Mouse (Mus musculus) heart, embryonic 14.5 days (tissue): ENCODE data around the gene Eif4e1b. TPM values are rescaled to one million over a fixed set of nuclear protein-coding genes. Genes with fewer than 3 reads are reported as not detected.

ENCODE experiments used
- ATAC-seq: fragments of 200-750 bp; cut with Nextera tagmentation; 2 replicates; pipeline ENCODE4 v1.8.0; 2017; ENCODE audit warnings: low read depth, moderate TSS enrichment; ENCODE audit not compliant: insufficient number of reproducible peaks, insufficient read depth, low FRiP score
- H3K27ac ChIP-seq, 2 experiments: fragments of 200-500 bp in 1 of 2; fragments of 300-500 bp in 1 of 2; sonication (generic) in 1 of 2; replicated peaks in 1 of 2; 2 replicates each; pipeline ENCODE4 v1.5.1; 2012 to 2014; ENCODE audit warnings: low read depth in 2 of 2, low read length in 2 of 2, control low read depth in 1 of 2, mild to moderate bottlenecking in 1 of 2, mixed read lengths in 1 of 2; ENCODE audit not compliant: control insufficient read depth in 1 of 2, insufficient read depth in 1 of 2
- H3K27me3 ChIP-seq: fragments of 300-500 bp; sonication (generic); 2 replicates; pipeline ENCODE4 v1.6.1; 2014; ENCODE audit warnings: mild to moderate bottlenecking, low read length, control low read depth; ENCODE audit not compliant: control insufficient read depth, insufficient read depth
- H3K36me3 ChIP-seq: fragments of 300-500 bp; sonication (generic); 2 replicates; pipeline ENCODE4 v1.6.1; 2014; ENCODE audit warnings: mild to moderate bottlenecking, control low read depth, low read length, mixed read lengths; ENCODE audit not compliant: control insufficient read depth, insufficient read depth
- H3K4me1 ChIP-seq, 2 experiments: fragments of 200-500 bp in 1 of 2; fragments of 300-500 bp in 1 of 2; sonication (generic) in 1 of 2; 2 replicates each; pipeline ENCODE4 v1.6.1; 2012 to 2014; ENCODE audit warnings: low read length in 2 of 2, control low read depth in 1 of 2, mixed read lengths in 1 of 2; ENCODE audit not compliant: control insufficient read depth in 2 of 2, insufficient read depth in 2 of 2
- H3K4me2 ChIP-seq: fragments of 300-500 bp; sonication (generic); 2 replicates; pipeline ENCODE4 v1.6.1; 2014; ENCODE audit warnings: mild to moderate bottlenecking, low read length
- H3K4me3 ChIP-seq, 2 experiments: fragments of 200-500 bp in 1 of 2; fragments of 300-500 bp in 1 of 2; sonication (generic) in 1 of 2; 2 replicates each; pipeline ENCODE4 v1.5.1; 2012 to 2014; ENCODE audit warnings: low read length in 2 of 2, mild to moderate bottlenecking in 2 of 2, control low read depth in 1 of 2, low read depth in 1 of 2, moderate library complexity in 1 of 2; ENCODE audit not compliant: control insufficient read depth in 1 of 2, insufficient read depth in 1 of 2
- H3K9ac ChIP-seq: fragments of 300-500 bp; sonication (generic); 2 replicates; pipeline ENCODE4 v1.6.1; 2014; ENCODE audit warnings: mild to moderate bottlenecking, low read length
- H3K9me3 ChIP-seq: fragments of 300-500 bp; sonication (generic); 2 replicates; pipeline ENCODE4 v1.6.1; 2016; ENCODE audit warnings: low read length, control low read depth; ENCODE audit not compliant: control insufficient read depth
- WGBS: fragments of 180-500 bp; shearing (Covaris S2); extraction: QIAGEN DNeasy Blood & Tissue Kit; methylation state at CpG from one replicate; pipeline ENCODE4 v1.1.7; 2014; 5-methylcytosine and 5-hydroxymethylcytosine counted together
- polyA plus RNA-seq: library from polyadenylated mRNA; unstranded; fragments of >200 nt; fragmentation: Nextera tagmentation; extraction: Ambion mirVana; gene quantifications from 2 replicates; pipeline ENCODE4 v1.2.1, GENCODE M21; 2014

The Eif4e1b gene
- polyA plus RNA-seq, 1 experiment from 2014 or later, result not detected

GRCm38 (mm10) chr13:54794843-54795242 lies 11.0 kb downstream of the Eif4e1b start:
- Histone ChIP-seq H3K27ac (no peak overlapping the region), H3K4me1 (peaks cover 1 to 5% of the 10 kb centered on the region in 2 experiments; a peak in 3 of 4 replicates), H3K9me3 (no peaks in the 10 kb centered on the region), H3K4me3 (no peak overlapping the region), H3K27me3 (peaks cover 40% of the 10 kb centered on the region), H3K9ac (no peak overlapping the region), H3K4me2 (no peak overlapping the region), H3K36me3 (no peaks in the 10 kb centered on the region)
- 44% methylated on average over 5 of the region's 5 CpGs for WGBS
- ATAC-seq, result no peak

GRCm38 (mm10) chr13:54797356-54797755 lies 13.6 kb downstream of the Eif4e1b start:
- Histone ChIP-seq H3K27ac (no peak overlapping the region), H3K4me1 (0 out of 4 replicates have a peak, but pooled peaks cover 0 to 2% of the 10 kb centered on the region in 2 experiments), H3K4me3 (no peak overlapping the region), H3K9me3 (no peaks in the 10 kb centered on the region), H3K27me3 (peaks cover 20% of the 10 kb centered on the region), H3K4me2 (no peak overlapping the region), H3K36me3 (no peaks in the 10 kb centered on the region), H3K9ac (no peak overlapping the region)
- ATAC-seq, result no peak
- WGBS, result 38% methylated on average over 4 of the region's 4 CpGs

- H3K27ac ChIP-seq, result no peak overlapping the region
- 64% methylated on average over 16 of the region's 16 CpGs for WGBS
- H3K27me3 ChIP-seq, result peaks cover 17% of the 10 kb centered on the region
- no peak for ATAC-seq
- no peak overlapping the region for H3K4me2 ChIP-seq
- H3K9me3 ChIP-seq, result no peaks in the 10 kb centered on the region
- no peak overlapping the region for H3K9ac ChIP-seq
- no peak overlapping the region for H3K4me3 ChIP-seq
- H3K4me1 ChIP-seq, result 0 out of 4 replicates have a peak, but pooled peaks cover 0 to 2% of the 10 kb centered on the region in 2 experiments
- H3K36me3 ChIP-seq, result no peaks in the 10 kb centered on the region
These were observed 14.3 kb downstream of the Eif4e1b start for GRCm38 (mm10) chr13:54797861-54798643.

- ATAC-seq, result no peak
- H3K36me3 ChIP-seq, result no peaks in the 10 kb centered on the region
- no peaks in the 10 kb centered on the region for H3K9me3 ChIP-seq
- H3K27me3 ChIP-seq, result peaks cover 13% of the 10 kb centered on the region; the same call in 1 of the 2 replicates
- 49% methylated on average over 10 of the region's 10 CpGs for WGBS
- H3K9ac ChIP-seq, result no peak overlapping the region
- H3K4me3 ChIP-seq, result no peak overlapping the region
- H3K4me2 ChIP-seq, result no peak overlapping the region
- 0 out of 4 replicates have a peak, but pooled peaks cover 0 to 2% of the 10 kb centered on the region in 2 experiments for H3K4me1 ChIP-seq
- no peak overlapping the region for H3K27ac ChIP-seq
These were observed 14.9 kb downstream of the Eif4e1b start for GRCm38 (mm10) chr13:54798740-54799139.

GRCm38 (mm10) chr13:54799701-54800100 lies 15.9 kb downstream of the Eif4e1b start:
- H3K27ac ChIP-seq, result no peak overlapping the region
- no peak for ATAC-seq
- H3K4me1 ChIP-seq, result 0 out of 4 replicates have a peak, but pooled peaks cover 0 to 2% of the 10 kb centered on the region in 2 experiments
- H3K36me3 ChIP-seq, result no peaks in the 10 kb centered on the region
- no peak overlapping the region for H3K9ac ChIP-seq
- peaks cover 19% of the 10 kb centered on the region; the same call in 1 of the 2 replicates for H3K27me3 ChIP-seq
- peak overlapping the region; percentile 60 for H3K4me2 ChIP-seq
- 8% methylated on average over 9 of the region's 9 CpGs for WGBS
- peak overlapping the region; percentile 18 to 24; a peak in 2 of 4 replicates for H3K4me3 ChIP-seq
- no peaks in the 10 kb centered on the region for H3K9me3 ChIP-seq

GRCm38 (mm10) chr13:54800206-54800605 lies 16.4 kb downstream of the Eif4e1b start:
- Histone ChIP-seq H3K36me3 (no peaks in the 10 kb centered on the region), H3K27me3 (peaks cover 23% of the 10 kb centered on the region), H3K4me1 (0 out of 4 replicates have a peak, but pooled peaks cover 0 to 2% of the 10 kb centered on the region in 2 experiments), H3K27ac (no peak overlapping the region), H3K4me2 (peak overlapping the region; percentile 60; the same call in 1 of the 2 replicates), H3K9me3 (no peaks in the 10 kb centered on the region), H3K9ac (no peak overlapping the region), H3K4me3 (no peak overlapping the region)
- 75% methylated on average over 4 of the region's 4 CpGs for WGBS
- no peak for ATAC-seq

GRCm38 (mm10) chr13:54803010-54803409 lies 19.2 kb downstream of the Eif4e1b start:
- H3K36me3 ChIP-seq, result no peaks in the 10 kb centered on the region
- ATAC-seq, result no peak
- 72% methylated on average over 6 of the region's 6 CpGs for WGBS
- 0 out of 4 replicates have a peak, but pooled peaks cover 0 to 2% of the 10 kb centered on the region in 2 experiments for H3K4me1 ChIP-seq
- H3K4me3 ChIP-seq, result no peak overlapping the region
- H3K9ac ChIP-seq, result no peak overlapping the region
- no peak overlapping the region for H3K4me2 ChIP-seq
- no peaks in the 10 kb centered on the region for H3K9me3 ChIP-seq
- no peak overlapping the region for H3K27ac ChIP-seq
- peaks cover 30% of the 10 kb centered on the region for H3K27me3 ChIP-seq
